Mouse (Mus musculus) lung, adult 2 months (tissue): ENCODE measurements around the gene Exosc2.

Source experiments
- CTCF ChIP-seq: fragments of 200-500 bp; IDR thresholded peaks from 2 replicates; pipeline ENCODE4 v1.5.1; 2011; ENCODE audit warnings: mild to moderate bottlenecking, low read length, control low read depth; ENCODE audit not compliant: insufficient read depth
- POLR2A ChIP-seq: fragments of 200-500 bp; IDR thresholded peaks from 2 replicates; pipeline ENCODE4 v1.6.1; 2011; ENCODE audit warnings: low read depth, mild to moderate bottlenecking, control low read depth, low read length, borderline replicate concordance; ENCODE audit errors: extremely low read depth

GRCm38 (mm10) chr2:31714780-31715179 lies 44.3 kb downstream of the Exosc2 start:
- TF ChIP-seq CTCF (no peak), POLR2A (no peak)
